Mouse (Mus musculus) CD4-positive, CD25-positive, alpha-beta regulatory T cell, adult 2 months (primary cell): Measurements from ENCODE around the gene Cep89.

Experiments
- DNase-seq: peaks from one replicate; pipeline ENCODE4 v3.0.0-alpha.2; 2012; ENCODE audit warnings: low read depth, low spot score

Gene Cep89

GRCm38 (mm10) chr7:35396542-35397168 lies at the start of gene Cep89, which contains the start of gene Faap24:
Cep89 (plus strand) TSS chr7:35397035.
Faap24 (minus strand) TSS chr7:35396836.
- DNase-seq: peak; percentile 95

- no peak for DNase-seq
Observed at GRCm38 (mm10) chr7:35347918-35348700, 48.7 kb upstream of the Cep89 start.

GRCm38 (mm10) chr7:35349022-35349421 lies 47.8 kb upstream of the Cep89 start:
- DNase-seq: no peak

GRCm38 (mm10) chr7:35349886-35350684 lies 46.8 kb upstream of the Cep89 start:
- DNase-seq: no peak

- DNase-seq: no peak
Observed at GRCm38 (mm10) chr7:35351155-35351554, 45.7 kb upstream of the Cep89 start.

GRCm38 (mm10) chr7:35353306-35353705 lies 43.5 kb upstream of the Cep89 start:
- no peak for DNase-seq

- DNase-seq: no peak
Observed at GRCm38 (mm10) chr7:35355303-35355872, 41.4 kb upstream of the Cep89 start.

GRCm38 (mm10) chr7:35357621-35358020 lies 39.2 kb upstream of the Cep89 start:
- no peak for DNase-seq

GRCm38 (mm10) chr7:35362253-35362652 lies 34.6 kb upstream of the Cep89 start:
- DNase-seq: no peak

GRCm38 (mm10) chr7:35362868-35363267 lies 34.0 kb upstream of the Cep89 start:
- no peak for DNase-seq

- DNase-seq: no peak
Observed at GRCm38 (mm10) chr7:35365161-35365910, 31.5 kb upstream of the Cep89 start.

- no peak for DNase-seq
Observed at GRCm38 (mm10) chr7:35371096-35371495, 25.7 kb upstream of the Cep89 start.

- DNase-seq: no peak
Observed at GRCm38 (mm10) chr7:35372483-35373017, 24.3 kb upstream of the Cep89 start.

GRCm38 (mm10) chr7:35373146-35373989 lies 23.5 kb upstream of the Cep89 start:
- DNase-seq: no peak

GRCm38 (mm10) chr7:35374265-35374664 lies 22.6 kb upstream of the Cep89 start:
- no peak for DNase-seq

GRCm38 (mm10) chr7:35376623-35377022 lies 20.2 kb upstream of the Cep89 start:
- no peak for DNase-seq

GRCm38 (mm10) chr7:35379492-35380119 lies 17.2 kb upstream of the Cep89 start:
- DNase-seq: no peak

- DNase-seq: no peak
Observed at GRCm38 (mm10) chr7:35380351-35380750, 16.5 kb upstream of the Cep89 start.

GRCm38 (mm10) chr7:35381861-35382260 lies 15.0 kb upstream of the Cep89 start:
- no peak for DNase-seq
